Mouse (Mus musculus) thymus, postnatal 36 days (tissue): Measurements from ENCODE around the gene Hint2.
A peak's percentile ranks its signal among the peaks of the same experiment; 100 is the strongest.

ENCODE experiments used
- DNase-seq, 2 experiments: peaks; one replicate each; pipeline ENCODE4 v3.0.0; 2022; ENCODE audit warnings: mixed read lengths in 2 of 2

Gene Hint2

GRCm38 (mm10) chr4:43653161-43654015, 2.9 kb downstream of the Hint2 start, which contains the start of gene Spag8:
TSS of gene Spag8 (minus strand) at chr4:43653594.
- DNase-seq: peak; percentile 27 to 45

GRCm38 (mm10) chr4:43652726-43653125, 3.5 kb downstream of the Hint2 start:
- no peak for DNase-seq

DNA sequence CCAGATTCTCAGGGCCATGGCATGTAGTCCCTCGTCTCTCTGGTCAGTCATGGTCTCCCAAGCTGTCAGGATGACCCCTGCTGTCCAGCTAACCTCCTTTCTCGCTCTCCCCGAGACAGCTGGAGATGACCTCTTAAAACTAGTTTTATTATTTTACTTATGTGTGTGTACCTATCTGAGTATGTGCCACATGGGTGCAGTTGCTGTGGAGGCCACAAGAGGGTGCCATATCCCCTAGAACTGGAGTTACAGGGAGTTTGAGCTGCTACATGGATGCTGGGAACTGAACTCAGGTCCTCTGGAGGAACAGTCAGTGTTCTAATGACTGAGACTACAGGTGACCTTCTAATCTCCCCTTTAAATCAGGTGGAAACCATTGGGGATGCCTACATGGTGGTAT, 6.5 kb downstream of the Hint2 start:
- DNase-seq: no peak

GRCm38 (mm10) chr4:43640491-43640890, 15.8 kb downstream of the Hint2 start:
- no peak for DNase-seq

DNA sequence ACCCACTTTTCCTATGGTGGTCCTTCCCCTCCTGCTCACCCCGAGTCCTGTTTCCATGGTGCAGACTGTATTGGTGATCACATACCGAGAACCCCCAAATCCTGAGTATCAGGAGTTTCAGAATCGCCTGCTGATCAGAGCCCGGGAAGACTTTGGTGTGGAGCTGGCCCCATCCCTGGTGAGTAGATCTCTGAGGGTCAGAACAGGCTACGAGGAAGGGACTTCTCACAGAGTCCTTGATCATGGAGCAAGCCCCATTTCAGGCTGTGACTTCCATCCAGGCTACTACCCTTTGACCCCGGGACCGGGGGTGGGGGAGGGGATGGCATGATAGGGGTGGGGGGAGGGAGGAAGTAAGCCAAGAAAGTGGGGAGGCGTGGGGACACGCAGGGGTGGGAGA, 16.2 kb downstream of the Hint2 start:
- no peak for DNase-seq

DNA sequence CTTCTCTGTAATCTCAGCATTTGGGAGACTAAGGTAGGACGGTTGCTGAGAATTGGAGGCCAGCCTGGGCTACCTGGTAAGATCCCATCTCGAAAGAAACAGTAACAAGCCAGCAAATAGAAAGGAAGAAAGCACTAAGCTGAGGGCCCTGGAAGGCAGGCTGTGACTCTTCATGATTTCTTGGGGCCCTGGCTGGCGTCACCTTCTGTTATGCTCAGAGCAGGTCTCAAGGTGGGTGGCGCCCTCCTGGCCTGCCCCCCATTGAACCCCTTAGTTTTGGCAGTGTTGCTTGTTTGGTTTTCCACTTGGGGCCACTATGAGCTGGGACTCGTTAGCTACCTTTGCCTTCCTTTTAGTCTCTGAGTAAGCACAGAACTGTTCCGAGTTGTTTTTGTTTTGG, 19.5 kb downstream of the Hint2 start:
- DNase-seq: no peak

GRCm38 (mm10) chr4:43634621-43635374, 21.5 kb downstream of the Hint2 start:
- DNase-seq: no peak

- no peak for DNase-seq
Observed at GRCm38 (mm10) chr4:43633736-43634135, 22.5 kb downstream of the Hint2 start.

GRCm38 (mm10) chr4:43633296-43633695, 23.0 kb downstream of the Hint2 start:
- DNase-seq: no peak

- DNase-seq: no peak
Observed at GRCm38 (mm10) chr4:43631956-43632920, 24.0 kb downstream of the Hint2 start.

DNA sequence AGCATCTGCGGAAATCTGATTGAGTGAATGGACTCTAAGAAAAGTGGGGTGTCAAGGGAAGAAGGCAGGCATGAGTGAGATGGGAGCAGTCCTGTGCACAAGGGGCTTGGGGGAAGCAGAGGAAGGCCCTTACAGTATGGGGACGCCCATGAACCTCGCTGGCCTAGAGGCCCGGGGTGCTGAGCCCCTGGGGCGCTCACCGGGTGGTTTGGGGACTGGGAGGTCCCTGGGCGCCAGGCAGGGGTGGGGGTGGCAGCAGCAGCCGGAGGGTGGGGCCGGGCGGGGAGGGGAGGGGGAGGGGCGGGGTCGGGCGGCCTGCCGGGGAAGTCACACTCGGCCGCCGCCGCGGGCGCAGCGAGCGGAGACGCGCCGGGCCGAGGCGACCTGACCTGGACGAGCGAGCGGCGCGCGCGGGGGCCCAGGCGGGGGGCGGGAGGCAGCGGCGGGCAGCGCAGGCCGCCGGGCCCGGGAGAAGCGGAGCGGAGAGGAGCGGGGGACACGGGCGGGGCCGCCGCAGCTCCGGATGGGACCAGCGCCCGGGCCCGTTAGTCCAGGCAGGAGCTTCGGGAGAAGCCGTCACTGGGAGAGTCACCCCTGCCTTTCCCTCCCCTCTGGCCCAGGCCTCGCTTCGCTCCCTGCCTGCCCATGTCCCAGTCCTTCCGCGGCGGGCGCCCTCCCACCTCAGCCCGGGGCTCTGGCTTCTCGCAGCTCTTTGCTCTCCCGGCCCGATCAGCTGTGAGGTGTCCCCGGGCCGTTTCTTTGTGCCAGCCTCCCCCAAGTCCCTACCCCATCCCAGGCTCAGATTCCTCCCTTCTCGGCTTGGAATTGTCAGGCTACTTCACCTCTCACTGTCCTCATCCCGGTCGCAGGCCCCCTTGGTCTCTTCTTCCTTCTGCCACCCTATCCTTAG, 25.0 kb downstream of the Hint2 start, which contains the start of gene Npr2:
Gene Npr2, plus strand, starts transcription at position 890 of the 910 bp plus-strand sequence.
- peak in 1 of 2 experiments; percentile 29 for DNase-seq

DNA sequence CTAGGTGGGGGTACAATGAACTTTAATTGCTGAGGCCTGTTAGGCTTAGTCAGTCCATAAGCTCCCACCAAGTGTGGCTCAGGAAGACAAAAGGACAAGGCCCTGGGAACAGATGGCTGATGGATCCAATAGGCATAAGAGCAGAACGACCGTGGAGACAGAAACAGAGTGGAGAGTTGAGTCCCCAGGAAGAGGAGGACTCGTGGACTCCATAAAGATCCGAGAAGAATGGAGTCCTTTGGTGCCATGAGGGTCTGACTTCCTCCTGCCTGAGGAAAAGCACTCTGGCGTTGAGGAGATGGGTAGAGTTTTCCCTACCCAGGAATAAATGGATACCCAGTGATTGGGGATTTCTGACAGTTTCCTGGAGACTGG, 25.6 kb downstream of the Hint2 start:
- no peak for DNase-seq

GRCm38 (mm10) chr4:43630030-43630581, 26.2 kb downstream of the Hint2 start:
- DNase-seq: peak; percentile 41 to 53

- DNase-seq: no peak
Observed at GRCm38 (mm10) chr4:43629106-43629817, 27.0 kb downstream of the Hint2 start.

GRCm38 (mm10) chr4:43620146-43620778, 36.0 kb downstream of the Hint2 start:
- no peak for DNase-seq

GRCm38 (mm10) chr4:43613060-43613730, 43.1 kb downstream of the Hint2 start:
- DNase-seq: no peak

DNA sequence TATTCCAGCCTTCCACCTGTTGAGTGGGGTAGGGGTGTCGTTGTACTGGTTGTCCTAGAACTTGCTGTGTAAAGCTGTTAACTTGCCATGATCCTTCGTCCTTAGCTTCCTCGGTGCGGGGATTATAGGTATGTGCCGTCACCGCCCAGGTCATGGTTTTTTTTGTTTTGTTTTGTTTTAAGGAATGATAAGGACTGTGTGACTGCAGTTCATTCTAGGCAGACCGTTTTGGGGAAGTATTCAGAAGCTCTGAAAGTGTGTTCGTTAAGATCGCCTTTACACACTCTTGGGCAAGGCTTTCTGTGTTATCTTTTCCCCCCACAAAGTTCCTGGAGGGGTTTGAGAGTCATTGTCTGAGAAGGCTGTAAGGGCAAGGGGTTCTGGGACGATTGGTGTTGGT, 43.7 kb downstream of the Hint2 start:
- DNase-seq: no peak

DNA sequence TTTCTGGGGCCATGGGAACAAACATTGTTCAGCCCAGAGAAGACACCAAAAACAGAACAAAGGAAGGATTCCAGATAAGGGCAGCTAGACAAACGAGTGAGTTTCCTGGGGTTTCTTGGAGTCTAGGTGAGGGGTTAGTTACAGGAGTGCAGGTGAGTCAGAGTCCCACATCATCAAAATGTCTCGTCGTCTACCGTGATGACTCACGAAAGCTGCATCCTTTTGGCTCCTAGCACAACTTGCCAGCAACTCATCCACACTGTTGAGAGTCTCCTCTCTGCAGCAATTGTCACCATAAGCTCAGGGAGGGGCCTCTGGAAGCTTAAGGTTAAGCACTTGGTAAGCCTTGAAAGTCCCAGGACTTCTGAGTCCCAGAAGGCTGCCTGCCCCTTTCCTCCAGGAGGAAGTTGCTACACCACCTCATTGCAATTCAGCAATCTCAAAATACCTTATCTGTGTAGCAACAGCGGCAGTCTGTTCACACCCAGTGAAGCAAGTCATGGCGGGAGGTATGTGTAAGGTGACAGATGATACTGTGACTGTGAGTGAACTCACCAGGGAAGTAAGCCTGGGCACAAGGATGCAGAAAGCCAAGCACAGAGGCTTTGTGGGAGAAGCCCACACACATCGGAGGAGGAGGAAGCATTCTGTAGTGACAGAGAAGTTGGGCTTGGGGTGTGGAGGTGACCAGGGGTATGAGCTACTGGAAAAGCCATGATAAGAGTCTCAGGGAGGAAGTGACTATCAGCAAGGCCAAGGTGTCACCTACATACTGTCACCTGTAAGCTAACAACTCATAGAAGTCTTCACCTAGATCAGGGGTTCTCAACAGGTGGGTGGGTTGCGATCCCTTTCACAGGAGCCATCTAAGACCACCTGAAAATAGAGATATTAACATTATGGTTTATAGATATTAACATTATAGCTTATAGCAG, 51.2 kb downstream of the Hint2 start:
- no peak for DNase-seq
